Mouse (Mus musculus) telencephalon, adult 2 months (tissue): ENCODE results near the gene Fam216a.
A peak's percentile ranks its signal among the peaks of the same experiment; 100 is the strongest.
"Not testable (repeated sequence)": the region's sequence is repeated elsewhere in the genome, so short reads cannot be mapped to it uniquely, and the experiment has no call there.

Experiments used
- DNase-seq: peaks from one replicate; pipeline ENCODE4 v3.0.0-alpha.2; 2011; ENCODE audit warnings: low read depth, low spot score

Fam216a gene

GRCm38 (mm10) chr5:122372192-122372769, at the start of gene Fam216a:
Gene Fam216a, minus strand, starts transcription at chr5:122372364.
- DNase-seq = peak; percentile 99

GRCm38 (mm10) chr5:122421271-122422068, 49.3 kb upstream of the Fam216a start, which contains the start of gene Anapc7:
Gene Anapc7, plus strand, starts transcription at chr5:122421693.
- no peak for DNase-seq

GRCm38 (mm10) chr5:122420676-122421075, 48.5 kb upstream of the Fam216a start:
- not testable (repeated sequence) for DNase-seq

DNA sequence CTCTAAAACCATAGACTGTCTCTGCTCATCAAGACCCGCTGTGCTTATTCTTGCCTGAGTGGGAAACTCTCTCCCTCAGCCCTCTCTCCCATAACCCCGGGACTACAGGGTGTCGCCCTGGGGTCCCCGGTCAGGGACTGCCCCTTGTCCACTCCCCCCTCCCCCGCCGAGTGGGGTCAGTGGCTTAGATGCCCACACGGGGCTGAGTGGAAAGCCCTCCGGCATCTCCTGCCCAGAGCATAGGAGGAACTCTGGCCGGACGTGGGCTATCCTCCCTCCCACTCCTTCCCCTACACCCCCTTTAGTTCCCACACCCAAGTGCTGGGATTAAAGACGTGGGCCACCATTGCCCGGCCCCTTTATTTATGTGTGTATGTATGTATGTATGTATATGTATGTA, 43.3 kb upstream of the Fam216a start:
- no peak for DNase-seq

DNA sequence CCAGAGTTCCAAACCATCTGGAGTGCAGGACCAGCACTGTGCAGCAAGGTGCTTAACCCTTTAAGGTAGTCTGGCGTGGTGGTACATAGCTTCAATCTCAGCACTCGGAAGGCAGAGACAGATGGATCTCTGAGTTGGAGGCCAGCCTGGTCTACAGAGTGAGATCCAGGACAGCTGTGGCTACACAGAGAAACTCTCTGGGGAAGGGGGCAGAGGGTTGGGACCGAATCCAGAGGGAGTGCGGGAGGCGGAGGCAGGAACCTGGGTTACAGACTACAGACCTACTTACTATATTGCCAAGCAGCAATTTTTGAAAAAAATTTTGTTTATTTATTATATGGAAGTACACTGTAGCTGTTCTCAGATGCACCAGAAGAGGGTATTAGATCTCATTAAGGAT, 42.2 kb upstream of the Fam216a start:
- no peak for DNase-seq

DNA sequence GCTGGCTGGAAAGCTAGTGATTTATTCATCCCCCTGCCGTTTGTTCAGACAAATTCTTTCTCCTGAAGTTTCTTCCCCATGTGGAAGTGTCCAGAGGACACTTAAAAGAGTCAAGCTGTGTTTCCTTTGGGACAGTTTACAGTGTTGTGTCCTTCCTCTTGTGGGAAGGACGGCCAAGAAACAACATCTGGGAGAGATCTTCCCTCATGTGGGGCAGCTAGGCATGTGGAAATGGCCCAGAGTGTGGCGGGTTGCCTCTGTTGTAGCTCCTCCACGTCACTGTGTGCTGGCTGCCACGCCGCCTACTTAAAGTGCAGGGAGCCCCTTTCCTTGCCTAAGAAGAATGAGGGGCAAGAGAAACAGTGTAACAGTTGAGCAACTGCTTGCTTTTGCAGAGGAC, 40.7 kb upstream of the Fam216a start:
- no peak for DNase-seq

- no peak for DNase-seq
Measured at GRCm38 (mm10) chr5:122411892-122412291, 39.7 kb upstream of the Fam216a start.

DNA sequence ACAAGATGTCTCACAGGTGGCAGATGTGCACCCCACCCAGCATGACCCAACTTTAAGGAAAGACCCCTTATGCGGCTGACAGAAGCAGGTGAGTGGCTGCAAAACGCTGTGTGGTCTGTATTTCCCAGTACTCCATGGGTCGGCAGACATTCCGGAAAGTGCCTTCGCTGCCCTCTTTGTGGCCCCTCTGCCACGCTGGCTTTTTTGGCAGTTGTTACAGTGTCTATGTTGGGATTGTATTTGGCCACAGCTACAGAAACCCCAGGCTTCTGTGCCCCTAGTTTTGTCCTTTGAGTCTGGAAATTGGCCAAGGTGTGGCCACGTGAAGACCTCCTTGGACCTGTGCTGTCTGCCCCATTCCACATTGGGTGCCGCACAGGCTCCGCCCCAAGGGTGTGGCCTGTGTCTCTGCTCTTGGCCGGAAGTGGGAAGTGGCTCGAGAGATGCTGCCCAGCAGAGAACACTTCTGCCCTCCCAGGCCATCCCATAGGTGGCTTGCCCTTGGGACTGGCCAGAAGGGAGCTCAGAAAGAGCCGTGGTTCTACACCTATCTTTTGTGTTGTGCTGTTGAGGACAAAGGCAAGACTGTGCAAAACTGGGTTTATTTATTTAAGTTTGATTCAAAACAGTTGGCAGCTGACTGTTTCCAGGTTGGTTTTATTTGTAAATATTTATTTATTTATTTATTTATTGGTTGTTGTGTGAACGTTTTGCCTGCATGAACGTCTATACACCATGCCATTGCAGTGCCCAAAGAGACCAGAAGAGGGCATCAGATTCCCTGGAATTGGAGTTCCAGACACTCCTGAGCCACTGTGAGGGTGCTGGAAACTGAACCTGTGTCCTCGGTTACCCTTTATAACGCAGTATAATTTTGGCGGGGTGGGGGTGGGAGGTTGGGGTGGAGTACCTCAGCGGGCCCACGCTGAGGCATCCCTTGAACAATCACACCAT, 37.8 kb upstream of the Fam216a start:
- no peak for DNase-seq

GRCm38 (mm10) chr5:122405537-122405936, 33.4 kb upstream of the Fam216a start:
- no peak for DNase-seq

- DNase-seq = no peak
Measured at GRCm38 (mm10) chr5:122403362-122403761, 31.2 kb upstream of the Fam216a start.

GRCm38 (mm10) chr5:122402772-122403171, 30.6 kb upstream of the Fam216a start:
- DNase-seq = peak; percentile 81

- DNase-seq = no peak
Measured at GRCm38 (mm10) chr5:122402160-122402559, 30.0 kb upstream of the Fam216a start.

DNA sequence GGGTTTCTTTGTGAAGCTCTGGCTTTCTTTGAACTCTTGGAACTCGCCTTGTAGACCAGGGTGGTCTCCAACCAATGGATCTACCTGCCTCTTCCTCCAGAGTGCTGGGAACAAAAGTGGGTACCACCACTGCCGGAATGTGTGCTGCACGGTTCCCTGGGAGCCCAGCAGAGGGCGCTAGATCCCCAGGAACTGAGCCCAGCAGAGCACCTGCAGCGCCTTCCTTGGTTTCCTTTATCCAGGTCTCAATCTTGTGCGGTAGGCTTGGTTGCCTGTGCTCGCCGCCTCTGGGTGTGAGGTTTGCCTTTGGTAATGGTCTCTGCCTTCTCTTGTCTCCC, 29.1 kb upstream of the Fam216a start:
- no peak for DNase-seq

DNA sequence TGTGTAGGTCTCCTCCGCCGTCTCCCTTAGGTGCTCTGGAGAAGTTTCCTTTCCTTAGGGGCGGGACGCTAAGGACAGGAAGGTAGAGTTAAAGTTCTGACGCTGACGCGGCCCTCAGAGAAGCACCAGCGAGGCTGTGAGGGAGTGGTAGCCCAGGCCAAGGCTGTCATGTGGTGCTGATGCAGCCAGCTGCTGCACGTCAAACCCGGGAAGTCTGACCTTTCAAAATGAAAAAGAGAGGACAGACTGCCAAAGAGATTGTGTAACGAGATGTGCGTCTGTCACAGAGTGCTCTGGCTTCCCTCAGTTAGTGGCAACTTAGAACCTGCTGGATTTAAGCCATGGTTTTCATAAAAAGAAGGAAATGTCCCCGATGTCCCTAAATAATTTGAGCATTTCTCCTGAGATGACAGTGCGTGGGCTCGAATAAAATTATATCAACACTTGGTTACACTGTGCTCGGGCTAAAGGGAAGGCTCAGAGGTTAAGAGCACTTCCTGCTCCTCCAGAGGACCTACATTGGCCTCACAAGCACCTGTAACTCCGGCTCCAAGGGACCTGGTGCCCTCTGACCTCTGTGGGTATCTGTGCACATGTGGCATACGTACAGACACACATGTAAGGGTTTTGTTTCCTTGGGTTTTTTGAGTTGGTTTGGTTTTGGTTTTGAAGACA, 28.6 kb upstream of the Fam216a start:
- peak; percentile 63 for DNase-seq

GRCm38 (mm10) chr5:122399871-122400270, 27.7 kb upstream of the Fam216a start:
- no peak for DNase-seq

DNA sequence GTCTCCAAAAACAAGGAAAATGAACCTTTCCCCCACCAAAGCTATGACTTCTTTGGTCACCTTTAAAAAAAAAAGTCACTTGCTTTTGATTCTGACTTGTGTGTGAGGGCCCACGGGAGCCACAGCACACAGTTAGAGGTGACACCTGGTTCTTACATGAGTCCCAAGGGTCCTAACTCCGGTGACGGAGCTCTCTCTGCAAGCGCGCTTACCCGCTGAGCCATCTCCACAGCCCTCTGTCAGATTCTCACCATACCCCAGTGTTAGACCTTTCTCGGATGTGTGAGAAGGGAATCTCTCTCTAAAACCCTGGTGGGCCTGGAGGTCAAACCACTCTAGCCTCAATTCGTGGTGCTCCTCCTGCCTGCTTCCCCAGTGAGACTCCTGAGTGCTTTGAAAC, 25.3 kb upstream of the Fam216a start:
- DNase-seq = no peak

DNA sequence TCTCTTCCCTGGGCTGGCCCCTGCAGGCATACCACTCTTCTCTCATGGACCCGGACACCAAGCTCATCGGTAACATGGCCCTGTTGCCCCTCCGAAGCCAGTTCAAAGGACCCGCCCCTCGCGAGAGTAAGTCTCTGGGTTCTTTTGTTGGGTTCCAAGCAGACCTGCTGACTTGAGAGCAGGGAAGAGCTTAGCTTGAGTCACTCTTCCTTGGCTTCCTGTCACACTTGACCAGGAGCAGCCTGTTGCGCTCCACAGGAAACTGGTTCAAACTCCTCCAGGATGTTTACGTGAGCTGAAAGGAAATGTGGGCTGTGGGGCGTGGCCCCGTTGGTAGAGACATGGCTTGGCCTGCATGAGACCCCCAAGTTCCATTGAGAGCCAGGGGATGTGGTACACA, 24.6 kb upstream of the Fam216a start:
- no peak for DNase-seq

- no peak for DNase-seq
Measured at GRCm38 (mm10) chr5:122393887-122394286, 21.7 kb upstream of the Fam216a start.

DNA sequence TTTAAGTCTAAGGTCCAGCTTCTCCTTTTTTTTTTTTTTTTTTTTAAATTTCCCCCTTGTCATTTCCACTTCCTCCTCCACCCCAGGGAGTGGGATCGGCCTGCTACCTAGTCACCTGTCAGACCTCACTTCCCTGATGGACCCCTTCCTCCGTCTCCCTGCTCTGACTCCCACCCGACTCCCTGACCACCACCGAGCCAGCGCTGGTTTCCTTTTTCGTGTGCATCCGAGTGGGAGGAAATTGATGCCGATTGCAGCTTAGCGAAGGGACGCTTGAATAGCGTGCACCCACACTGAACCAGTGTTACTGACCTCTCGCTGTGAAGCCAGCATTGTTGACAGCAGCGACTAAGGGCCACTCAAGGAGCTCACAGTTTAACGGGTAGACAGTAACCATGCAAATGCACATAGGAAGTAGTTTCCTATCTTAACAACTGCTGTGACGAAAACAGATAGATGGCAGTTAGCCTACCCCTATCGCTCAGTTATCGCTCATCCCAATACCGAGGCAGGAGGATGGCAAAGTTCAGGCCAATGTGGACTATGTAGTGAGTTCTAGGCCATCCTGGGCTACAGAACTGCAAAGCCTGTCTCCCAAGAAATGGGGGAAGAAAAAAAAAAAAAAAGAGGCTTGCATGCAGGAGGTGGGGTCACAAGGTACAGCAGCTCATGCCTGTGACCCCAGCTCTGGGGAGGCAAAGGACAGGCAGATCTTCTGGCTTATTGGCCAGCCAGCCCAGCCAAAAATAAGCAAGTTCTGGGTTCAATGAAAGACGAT, 20.3 kb upstream of the Fam216a start:
- no peak for DNase-seq

DNA sequence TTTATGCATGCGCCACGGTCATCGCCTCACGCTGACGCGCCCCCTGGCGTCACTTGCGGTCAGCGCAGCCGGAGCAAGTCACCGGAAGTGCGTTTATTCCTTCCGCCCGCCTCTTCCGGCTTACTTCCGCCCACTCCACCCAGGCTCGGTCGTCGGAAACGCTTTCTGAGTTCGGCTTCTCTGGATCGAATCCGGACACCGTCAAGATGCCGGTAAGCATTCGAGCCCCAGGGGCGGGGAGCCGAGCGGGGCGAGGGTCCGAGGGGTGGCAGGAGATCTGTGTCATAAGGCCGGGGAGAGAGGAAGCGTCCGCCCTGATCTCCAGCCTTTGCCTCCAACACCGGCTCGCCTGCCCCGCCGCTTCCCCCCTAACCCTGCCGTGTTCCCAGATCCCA, 19.6 kb upstream of the Fam216a start, which contains the start of gene Arpc3:
Gene Arpc3, plus strand, starts transcription at position 93 of the 395 bp plus-strand sequence.
- DNase-seq = peak; percentile 87
